Mouse (Mus musculus): Measurements from ENCODE around the gene Ggnbp2. TPM values are rescaled to one million over a fixed set of nuclear protein-coding genes. Genes with fewer than 3 reads are reported as not detected.
A peak's percentile ranks its signal among the peaks of the same experiment; 100 is the strongest.

Gene Ggnbp2
- 10 to 100 TPM; 47.9 to 54.9 TPM for total RNA-seq (2021)
- 22.9 and 39.2 TPM in 2 replicates for polyA plus RNA-seq (2012; rRNA removed)
- long read RNA-seq, transcript Ggnbp2-203 (14 exons, 3,034 nt) = minor isoform, 7 of 61 reads
- long read RNA-seq, transcript Ggnbp2-206 (13 exons, 2,528 nt) = minor isoform, 9 of 61 reads
- long read RNA-seq, transcript Ggnbp2-211 (14 exons, 3,056 nt) = major isoform, 17 of 61 reads
- long read RNA-seq, partial matches to known transcripts = 6 of 61 reads
- long read RNA-seq, other reads (novel, unspliced or antisense) = 16 of 61 reads

GRCm38 (mm10) chr11:84870337-84871043 lies at the start of gene Ggnbp2:
Gene Ggnbp2 (minus strand): TSS chr11:84870817.
- Histone ChIP-seq H3K36me3 (ENCODE audit: control insufficient read depth, insufficient read depth, low read length) (peaks cover 21% of the 10 kb centered on the region), H3K27me3 (ENCODE audit: control insufficient read depth, insufficient read depth, low read length) (no peaks in the 10 kb centered on the region), H3K9ac (ENCODE audit: low read depth, low read length) (peak within 1 kb of the TSS; percentile 93), H3K27ac (peak within 1 kb of the TSS; percentile 100), H3K79me2 (replicated peaks; ENCODE audit: control insufficient read depth, insufficient read depth, low read length) (peaks cover 1% of the 10 kb centered on the region; the same call in 1 of the 2 replicates), H3K4me1 (ENCODE audit: control insufficient read depth, insufficient read depth, low read length) (peaks cover 7% of the 10 kb centered on the region), H3K4me3 (peak within 1 kb of the TSS; percentile 71)
- peak; percentile 95 for DNase-seq
- peak; percentile 85 for TF ChIP-seq POLR2A (IDR thresholded peaks at IDR 0.05; ENCODE audit: insufficient read depth, low read depth, low read length)
- no peak for TF ChIP-seq CTCF (IDR thresholded peaks at IDR 0.05)
- 0 out of 2 replicates have a peak, but pooled peaks have one; percentile 8 for TF ChIP-seq EP300 (IDR thresholded peaks at IDR 0.05; ENCODE audit: insufficient read depth, low read depth, low read length)
- under 1% methylated on average over 56 of the region's 62 CpGs for WGBS
- intact Hi-C loops (cut with DNase I) = loop anchor here (1.0 to 5.0 kb wide), 3 partner anchors 10 to 358 kb away; partner anchors contain the start of genes Aatf, Myo19 and Pigw

DNA sequence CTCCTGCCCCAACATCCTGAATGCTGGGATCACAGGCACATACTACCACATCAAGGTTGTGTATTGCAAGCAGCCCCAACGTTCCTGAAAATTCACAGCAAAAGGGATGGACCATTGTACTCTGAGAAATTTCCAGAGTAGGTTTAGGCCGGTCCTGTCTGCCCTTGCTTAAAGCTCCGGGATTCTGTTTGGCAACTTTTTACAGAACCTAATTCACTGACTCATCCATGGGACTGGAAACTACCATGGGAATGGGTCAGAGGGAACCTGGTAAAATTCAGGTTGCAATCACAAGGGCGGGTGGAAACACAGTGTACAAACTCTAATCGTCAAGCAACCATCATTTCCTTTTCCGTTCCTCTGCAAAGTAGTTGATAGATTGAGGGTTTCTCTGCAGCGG lies 49.3 kb upstream of the Ggnbp2 start:
- DNase-seq = no peak
- H3K9ac ChIP-seq (ENCODE audit: low read depth, low read length) = no peak overlapping the region
- H3K79me2 ChIP-seq (replicated peaks; ENCODE audit: control insufficient read depth, insufficient read depth, low read length) = peaks cover 3% of the 10 kb centered on the region
- H3K4me1 ChIP-seq (ENCODE audit: control insufficient read depth, insufficient read depth, low read length) = peaks cover 3% of the 10 kb centered on the region
- 35% methylated on average over 7 of the region's 7 CpGs for WGBS
- intact Hi-C loops (cut with DNase I) = loop anchor here (1.0 to 5.0 kb wide), 3 partner anchors 58 to 262 kb away; no protein-coding TSS in a partner anchor
- H3K4me3 ChIP-seq = no peak overlapping the region
- no peak for TF ChIP-seq POLR2A (IDR thresholded peaks at IDR 0.05; ENCODE audit: insufficient read depth, low read depth, low read length)
- no peak for TF ChIP-seq CTCF (IDR thresholded peaks at IDR 0.05)
- no peak for TF ChIP-seq EP300 (IDR thresholded peaks at IDR 0.05; ENCODE audit: insufficient read depth, low read depth, low read length)
- no peaks in the 10 kb centered on the region; the same call in 1 of the 2 replicates for H3K27me3 ChIP-seq (ENCODE audit: control insufficient read depth, insufficient read depth, low read length)
- no peaks in the 10 kb centered on the region; the same call in 1 of the 2 replicates for H3K36me3 ChIP-seq (ENCODE audit: control insufficient read depth, insufficient read depth, low read length)
- H3K27ac ChIP-seq = no peak overlapping the region

- H3K36me3 ChIP-seq (ENCODE audit: control insufficient read depth, insufficient read depth, low read length) = no peaks in the 10 kb centered on the region; the same call in 1 of the 2 replicates
- H3K9ac ChIP-seq (ENCODE audit: low read depth, low read length) = no peak overlapping the region
- H3K27ac ChIP-seq = no peak overlapping the region
- no peak overlapping the region for H3K4me3 ChIP-seq
- whole genome bisulfite sequencing = 41% methylated on average over 3 of the region's 3 CpGs
- intact Hi-C loops (cut with DNase I) = loop anchor here (1.0 to 5.0 kb wide), 3 partner anchors 59 to 263 kb away; no protein-coding TSS in a partner anchor
- TF ChIP-seq CTCF (IDR thresholded peaks at IDR 0.05) = peak; percentile 75
- no peak for TF ChIP-seq POLR2A (IDR thresholded peaks at IDR 0.05; ENCODE audit: insufficient read depth, low read depth, low read length)
- H3K79me2 ChIP-seq (replicated peaks; ENCODE audit: control insufficient read depth, insufficient read depth, low read length) = peaks cover 3% of the 10 kb centered on the region
- H3K27me3 ChIP-seq (ENCODE audit: control insufficient read depth, insufficient read depth, low read length) = no peaks in the 10 kb centered on the region
- DNase-seq = peak in 1 of 2 experiments; percentile 30
- H3K4me1 ChIP-seq (ENCODE audit: control insufficient read depth, insufficient read depth, low read length) = peaks cover 3% of the 10 kb centered on the region
Observed at GRCm38 (mm10) chr11:84919276-84919675, 48.7 kb upstream of the Ggnbp2 start.

DNA sequence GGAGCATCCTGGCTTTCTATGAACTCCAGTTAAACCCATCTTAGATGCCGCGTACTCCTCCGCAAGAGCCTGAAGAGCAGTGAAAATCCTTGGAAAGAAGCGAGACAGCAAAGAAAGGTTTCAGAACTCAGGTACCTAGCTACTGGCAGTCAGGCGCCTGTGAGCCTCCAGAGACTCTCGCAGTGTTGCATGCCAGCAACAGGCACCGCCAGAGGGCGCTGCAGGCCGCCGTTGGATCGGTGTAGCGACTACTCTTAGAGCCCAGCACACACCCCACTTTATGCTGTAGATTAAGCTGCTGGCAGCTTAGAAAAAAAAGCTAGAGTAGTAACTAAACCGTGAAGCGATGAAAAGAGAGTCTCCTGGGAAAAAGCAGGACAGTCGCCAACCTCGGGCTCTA lies 47.8 kb upstream of the Ggnbp2 start:
- Histone ChIP-seq H3K79me2 (replicated peaks; ENCODE audit: control insufficient read depth, insufficient read depth, low read length) (peaks cover 3% of the 10 kb centered on the region), H3K27ac (no peak overlapping the region), H3K4me1 (ENCODE audit: control insufficient read depth, insufficient read depth, low read length) (peaks cover 3% of the 10 kb centered on the region), H3K4me3 (0 out of 2 replicates have a peak overlapping the region, but pooled peaks have one; percentile 15), H3K9ac (ENCODE audit: low read depth, low read length) (no peak overlapping the region), H3K36me3 (ENCODE audit: control insufficient read depth, insufficient read depth, low read length) (no peaks in the 10 kb centered on the region; the same call in 1 of the 2 replicates), H3K27me3 (ENCODE audit: control insufficient read depth, insufficient read depth, low read length) (no peaks in the 10 kb centered on the region)
- TF ChIP-seq EP300 (IDR thresholded peaks at IDR 0.05; ENCODE audit: insufficient read depth, low read depth, low read length) (peak; percentile 80; the same call in 1 of the 2 replicates), POLR2A (IDR thresholded peaks at IDR 0.05; ENCODE audit: insufficient read depth, low read depth, low read length) (no peak)
- DNase-seq = peak; percentile 83 to 92
- intact Hi-C loops (cut with DNase I) = loop anchor here (2.0 to 5.0 kb wide), 2 partner anchors 76 to 264 kb away; no protein-coding TSS in a partner anchor
- 5% methylated on average over 16 of the region's 16 CpGs for WGBS

GRCm38 (mm10) chr11:84916703-84917300 lies 46.2 kb upstream of the Ggnbp2 start:
- intact Hi-C loops (cut with DNase I) = loop anchor here (5.0 kb wide), 1 partner anchor 265 kb away; no protein-coding TSS in a partner anchor
- Histone ChIP-seq H3K27me3 (ENCODE audit: control insufficient read depth, insufficient read depth, low read length) (no peaks in the 10 kb centered on the region), H3K79me2 (replicated peaks; ENCODE audit: control insufficient read depth, insufficient read depth, low read length) (peaks cover 3% of the 10 kb centered on the region), H3K9ac (ENCODE audit: low read depth, low read length) (peak overlapping the region; percentile 6; the same call in 1 of the 2 replicates), H3K4me1 (ENCODE audit: control insufficient read depth, insufficient read depth, low read length) (peaks cover 3% of the 10 kb centered on the region), H3K4me3 (peak overlapping the region; percentile 89), H3K36me3 (ENCODE audit: control insufficient read depth, insufficient read depth, low read length) (no peaks in the 10 kb centered on the region; the same call in 1 of the 2 replicates), H3K27ac (peak overlapping the region; percentile 6; the same call in 1 of the 2 replicates)
- WGBS = 59% methylated on average over 7 of the region's 7 CpGs
- TF ChIP-seq POLR2A (IDR thresholded peaks at IDR 0.05; ENCODE audit: insufficient read depth, low read depth, low read length) (no peak), CTCF (IDR thresholded peaks at IDR 0.05) (no peak), EP300 (IDR thresholded peaks at IDR 0.05; ENCODE audit: insufficient read depth, low read depth, low read length) (no peak)
- no peak for DNase-seq

Data from heart, adult 2 months (tissue).